Mouse (Mus musculus) neural tube, postnatal 0 days (tissue): ENCODE data around the gene Rac2. TPM values are rescaled to one million over a fixed set of nuclear protein-coding genes. Genes with fewer than 3 reads are reported as not detected.

ENCODE experiments used
- polyA plus RNA-seq: library from polyadenylated mRNA; unstranded; fragments of >200 nt; fragmentation: Nextera tagmentation; extraction: Ambion mirVana; gene quantifications from 2 replicates; pipeline ENCODE4 v1.2.1, GENCODE M21; 2015

Rac2 gene
- 8.4 and 12.3 TPM in 2 replicates for polyA plus RNA-seq

GRCm38 (mm10) chr15:78572658-78573397 is at the start of gene Rac2:
Gene Rac2, minus strand, starts transcription at chr15:78572783.

GRCm38 (mm10) chr15:78596914-78597313 is 24.3 kb upstream of the Rac2 start, which contains the start of gene Cyth4:
Gene Cyth4, plus strand, starts transcription at chr15:78597047.

DNA sequence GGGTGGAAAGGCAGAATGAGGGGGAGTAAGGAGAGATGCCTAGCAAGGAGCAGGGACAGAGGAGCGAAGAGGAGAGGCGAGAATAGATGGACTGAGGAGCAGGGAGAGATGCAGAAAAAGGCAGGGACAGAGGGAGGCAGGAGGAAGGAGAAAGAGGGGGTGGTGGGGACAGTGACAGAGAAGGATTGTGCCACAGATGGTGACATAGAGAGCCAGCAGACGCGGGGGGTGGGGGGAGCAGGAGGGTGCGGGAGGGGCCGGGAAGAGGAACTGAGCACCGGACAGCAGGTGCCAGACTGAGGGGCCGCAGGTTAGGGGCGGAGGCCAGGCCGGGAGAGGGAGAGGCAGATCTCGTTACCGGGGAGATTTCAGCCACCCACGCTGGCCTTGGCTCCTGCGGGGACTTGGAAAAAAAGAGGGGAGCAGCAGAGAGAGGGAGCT is 28.0 kb downstream of the Rac2 start, which contains the start of gene Sstr3:
Gene Sstr3 (minus strand): TSS at position 125 of the 441 bp plus-strand sequence.

GRCm38 (mm10) chr15:78530671-78531450 is 41.7 kb downstream of the Rac2 start, which contains the start of gene C1qtnf6:
Gene C1qtnf6, minus strand, starts transcription at chr15:78531416.

Other genes with a start within 250 kb of the Rac2 start
- gene Csf2rb, start 247.0 kb downstream of the Rac2 start, polyA plus RNA-seq = 0.58 and 0.85 TPM in 2 replicates
- gene Tex33, start 176.9 kb downstream of the Rac2 start, polyA plus RNA-seq = 0.28 TPM in 1 of 2 replicates, not detected in the other
- gene Tst, start 166.9 kb downstream of the Rac2 start, polyA plus RNA-seq = 57.6 and 60.3 TPM in 2 replicates
- gene Mpst, start 166.4 kb downstream of the Rac2 start, polyA plus RNA-seq = 3.2 and 3.9 TPM in 2 replicates
- 141 and 183 TPM in 2 replicates for gene Kctd17, start 144.2 kb downstream of the Rac2 start, polyA plus RNA-seq
- gene Tmprss6, start 104.1 kb downstream of the Rac2 start, polyA plus RNA-seq = 0.36 and 0.95 TPM in 2 replicates
- 0.14 and 0.46 TPM in 2 replicates for gene Il2rb, start 77.5 kb downstream of the Rac2 start, polyA plus RNA-seq
- gene C1qtnf6, start 41.4 kb downstream of the Rac2 start, polyA plus RNA-seq = 10.6 and 11.2 TPM in 2 replicates
- 0.53 and 0.59 TPM in 2 replicates for gene Sstr3, start 28.1 kb downstream of the Rac2 start, polyA plus RNA-seq
- gene Cyth4, start 24.3 kb upstream of the Rac2 start, polyA plus RNA-seq = 9.4 and 9.8 TPM in 2 replicates
- gene Elfn2, start 146.0 kb upstream of the Rac2 start, polyA plus RNA-seq = 12.1 and 13.6 TPM in 2 replicates
- gene Mfng, start 200.7 kb upstream of the Rac2 start, polyA plus RNA-seq = 8.2 and 9.7 TPM in 2 replicates
- gene Card10, start 230.3 kb upstream of the Rac2 start, polyA plus RNA-seq = 2.6 and 3.0 TPM in 2 replicates